Mouse (Mus musculus) MEL (cell line): Measurements from ENCODE around the gene Vax1. TPM values are rescaled to one million over a fixed set of nuclear protein-coding genes. Genes with fewer than 3 reads are reported as not detected.

Experiments used
- DNase-seq: peaks from one replicate; pipeline ENCODE4 v3.0.0; 2011; ENCODE audit warnings: low read depth, low spot score
- H3K27ac ChIP-seq: 2 replicates; pipeline ENCODE4 v1.5.1; 2012; ENCODE audit warnings: low read depth, mild to moderate bottlenecking, control low read depth, low read length, moderate library complexity; ENCODE audit not compliant: control insufficient read depth
- H3K27me3 ChIP-seq, 2 experiments: fragments of 150-350 bp in 1 of 2; sonication (generic) in 1 of 2; 2 replicates each; pipeline ENCODE4 v1.6.1; 2012; ENCODE audit warnings: low read length in 2 of 2, mild to moderate bottlenecking in 2 of 2, improper control_type of control experiment in 1 of 2, moderate library complexity in 1 of 2; ENCODE audit not compliant: insufficient read depth in 2 of 2, control insufficient read depth in 1 of 2
- H3K36me3 ChIP-seq, 2 experiments: 2 replicates each; pipeline ENCODE4 v1.6.1; 2012 to 2014; ENCODE audit warnings: low read length in 2 of 2, improper control_type of control experiment in 1 of 2, inconsistent platforms in 1 of 2, mild to moderate bottlenecking in 1 of 2; ENCODE audit not compliant: insufficient read depth in 2 of 2, control insufficient read depth in 1 of 2
- H3K4me1 ChIP-seq, 2 experiments: fragments of 150-350 bp in 1 of 2; sonication (generic) in 1 of 2; 2 replicates each; pipeline ENCODE4 v1.6.1; 2012; ENCODE audit warnings: low read length in 2 of 2, improper control_type of control experiment in 1 of 2, mild to moderate bottlenecking in 1 of 2; ENCODE audit not compliant: insufficient read depth in 2 of 2, control insufficient read depth in 1 of 2
- H3K4me3 ChIP-seq, 2 experiments: fragments of 150-350 bp in 1 of 2; sonication (generic) in 1 of 2; 2 replicates each; pipeline ENCODE4 v1.5.1; 2012; ENCODE audit warnings: low read depth in 2 of 2, low read length in 2 of 2, mild to moderate bottlenecking in 2 of 2, moderate library complexity in 2 of 2, control low read depth in 1 of 2, improper control_type of control experiment in 1 of 2; ENCODE audit not compliant: control insufficient read depth in 1 of 2, insufficient read depth in 1 of 2
- H3K79me2 ChIP-seq: 2 replicates; pipeline ENCODE4 v1.6.1; 2012; ENCODE audit warnings: mild to moderate bottlenecking, low read length, moderate library complexity; ENCODE audit not compliant: control insufficient read depth, poor library complexity, insufficient read depth
- H3K9ac ChIP-seq: 2 replicates; pipeline ENCODE4 v1.6.1; 2012; ENCODE audit warnings: low read depth, mild to moderate bottlenecking, control low read depth, low read length, moderate library complexity; ENCODE audit not compliant: control insufficient read depth, poor library complexity, severe bottlenecking
- H3K9me3 ChIP-seq: fragments of 150-350 bp; sonication (generic); replicated peaks from 2 replicates; pipeline ENCODE4 v1.6.1; 2012; ENCODE audit warnings: mild to moderate bottlenecking, low read length, improper control_type of control experiment, moderate library complexity; ENCODE audit not compliant: insufficient read depth
- CHD1 ChIP-seq: IDR thresholded peaks from 2 replicates; pipeline ENCODE4 v1.6.1; 2012; ENCODE audit warnings: low read depth, mild to moderate bottlenecking, inconsistent platforms, low read length, improper control_type of control experiment
- ELF1 ChIP-seq: IDR thresholded peaks from 2 replicates; pipeline ENCODE4 v1.6.1; 2014; ENCODE audit warnings: low read depth, mild to moderate bottlenecking, inconsistent platforms, low read length, improper control_type of control experiment, moderate library complexity
- MAFK ChIP-seq: IDR thresholded peaks from 2 replicates; pipeline ENCODE4 v1.6.1; 2011; ENCODE audit warnings: low read depth, mild to moderate bottlenecking, low read length, improper control_type of control experiment, borderline replicate concordance
- MAZ ChIP-seq: IDR thresholded peaks from 2 replicates; pipeline ENCODE4 v1.6.1; 2012; ENCODE audit warnings: low read depth, mild to moderate bottlenecking, inconsistent platforms, low read length, improper control_type of control experiment
- MYC ChIP-seq: IDR thresholded peaks from 2 replicates; pipeline ENCODE4 v1.6.1; 2011; ENCODE audit warnings: low read depth, mild to moderate bottlenecking, low read length, improper control_type of control experiment, moderate library complexity
- NELFE ChIP-seq: IDR thresholded peaks from 2 replicates; pipeline ENCODE4 v1.6.1; 2011; ENCODE audit warnings: low read depth, low read length, improper control_type of control experiment
- POLR2A ChIP-seq, 2 experiments: IDR thresholded peaks; 2 replicates each; pipeline ENCODE4 v1.6.1; 2011 to 2012; ENCODE audit warnings: low read length in 2 of 2, mild to moderate bottlenecking in 2 of 2, control low read depth in 1 of 2, improper control_type of control experiment in 1 of 2, low read depth in 1 of 2, moderate library complexity in 1 of 2; ENCODE audit not compliant: control insufficient read depth in 1 of 2, insufficient read depth in 1 of 2, poor library complexity in 1 of 2
- POLR2AphosphoS5 ChIP-seq: IDR thresholded peaks from 2 replicates; pipeline ENCODE4 v1.6.1; 2012; ENCODE audit warnings: low read depth, borderline replicate concordance, mild to moderate bottlenecking, inconsistent platforms, low read length, moderate library complexity, mixed read lengths
- RAD21 ChIP-seq: IDR thresholded peaks from 2 replicates; pipeline ENCODE4 v1.6.1; 2011; ENCODE audit warnings: mild to moderate bottlenecking, low read depth, low read length, improper control_type of control experiment
- SMC3 ChIP-seq: IDR thresholded peaks from 2 replicates; pipeline ENCODE4 v1.6.1; 2011; ENCODE audit warnings: low read depth, low read length, improper control_type of control experiment
- TAL1 ChIP-seq: IDR thresholded peaks from 2 replicates; pipeline ENCODE4 v1.6.1; 2012; ENCODE audit warnings: mild to moderate bottlenecking, inconsistent platforms, low read length, moderate library complexity, mixed read lengths
- TCF12 ChIP-seq: IDR thresholded peaks from 2 replicates; pipeline ENCODE4 v1.6.1; 2014; ENCODE audit warnings: low read depth, mild to moderate bottlenecking, inconsistent platforms, low read length, improper control_type of control experiment, moderate library complexity
- ZMIZ1 ChIP-seq: IDR thresholded peaks from 2 replicates; pipeline ENCODE4 v1.6.1; 2012; ENCODE audit warnings: low read depth, mild to moderate bottlenecking, inconsistent platforms, low read length, improper control_type of control experiment, moderate library complexity
- ZNF384 ChIP-seq: IDR thresholded peaks from 2 replicates; pipeline ENCODE4 v1.6.1; 2012; ENCODE audit warnings: low read depth, mild to moderate bottlenecking, inconsistent platforms, low read length, improper control_type of control experiment
- polyA plus RNA-seq, 2 experiments: library from polyadenylated mRNA; stranded (reverse) in 1 of 2; unstranded in 1 of 2; fragments of >175 nt in 1 of 2; fragments of >200 nt in 1 of 2; gene quantifications; 2 replicates each; pipeline versions ENCODE4 v1.2.1 to v1.2.4; 2012; ENCODE audit warnings: low replicate concordance in 2 of 2, low read depth in 1 of 2; ENCODE audit not compliant: insufficient read length in 2 of 2, insufficient read depth in 1 of 2, missing spikeins in 1 of 2
- total RNA-seq: library from RNA; depleted of rRNA; stranded (reverse); fragments of 300-350 nt; gene quantifications from 2 replicates; pipeline ENCODE4 v1.2.3, GENCODE M21; 2012; rRNA removed

Vax1 gene
- total and polyA plus RNA-seq, 3 experiments, result not detected

DNA sequence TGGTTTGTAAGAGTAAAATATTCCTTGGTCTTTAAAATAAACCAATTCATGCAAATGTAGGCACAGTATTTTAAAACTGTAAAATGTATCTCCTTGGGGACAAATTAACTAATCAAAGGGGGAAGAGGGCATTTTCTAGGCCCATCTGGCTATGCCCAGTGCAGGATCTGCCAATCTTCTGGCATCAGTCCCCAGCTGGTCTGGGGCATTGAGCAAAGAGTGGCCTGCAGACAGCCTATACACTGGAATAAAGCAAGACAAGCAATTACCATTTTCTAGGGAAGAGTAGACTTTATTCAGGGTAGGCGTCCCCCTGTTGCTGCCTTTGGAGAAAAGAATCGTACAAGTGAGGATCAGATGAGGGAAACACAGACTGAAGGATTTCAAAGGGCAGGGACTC is 40.2 kb downstream of the Vax1 start:
- H3K4me1 ChIP-seq, result no peaks in the 10 kb centered on the region
- H3K79me2 ChIP-seq, result no peaks in the 10 kb centered on the region
- H3K9ac ChIP-seq, result no peak overlapping the region
- H3K9me3 ChIP-seq, result no peaks in the 10 kb centered on the region
- H3K27me3 ChIP-seq, result peaks cover 0 to 2% of the 10 kb centered on the region in 2 experiments; a peak in 2 of 4 replicates
- DNase-seq, result no peak
- no peak for TF ChIP-seq RAD21
- TF ChIP-seq ZMIZ1, result no peak
- TF ChIP-seq, all 39 proteins: peak for 0
- no peaks in the 10 kb centered on the region for H3K36me3 ChIP-seq
- no peak overlapping the region for H3K4me3 ChIP-seq
- no peak overlapping the region for H3K27ac ChIP-seq

DNA sequence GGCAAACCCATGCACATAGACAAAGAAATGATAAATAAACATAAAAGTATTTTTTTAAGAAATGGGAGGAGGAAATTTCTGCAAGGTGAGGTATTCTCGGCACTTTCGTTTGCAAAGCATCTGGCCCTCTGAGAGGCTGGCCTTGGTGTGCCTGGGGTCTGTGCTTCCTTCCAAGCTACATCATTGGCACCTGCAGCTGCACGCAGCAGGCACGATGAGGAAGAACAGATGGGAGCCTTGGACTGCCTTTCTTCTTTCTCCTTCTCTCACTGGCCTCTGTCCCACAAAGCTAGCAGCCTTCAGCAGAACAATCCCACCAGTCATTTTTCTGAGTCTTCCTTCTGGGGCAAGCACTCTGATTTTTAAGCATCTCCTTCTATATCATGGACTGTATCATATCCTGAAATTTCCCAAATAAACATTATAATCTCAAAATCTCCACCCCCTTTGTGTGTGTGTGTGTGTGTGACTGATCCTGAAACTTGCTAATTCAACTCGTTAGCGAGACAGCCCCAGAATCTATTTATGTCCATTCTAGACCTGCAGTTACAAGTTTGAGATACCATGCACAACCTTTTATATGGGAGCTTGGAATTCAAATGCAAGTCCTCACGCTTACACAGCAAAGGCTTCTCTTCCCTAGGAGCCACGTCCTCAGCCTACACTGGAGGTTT is 41.2 kb downstream of the Vax1 start:
- H3K79me2 ChIP-seq, result no peaks in the 10 kb centered on the region
- no peaks in the 10 kb centered on the region for H3K4me1 ChIP-seq
- no peak overlapping the region for H3K27ac ChIP-seq
- H3K4me3 ChIP-seq, result no peak overlapping the region
- DNase-seq, result no peak
- H3K36me3 ChIP-seq, result no peaks in the 10 kb centered on the region
- no peak overlapping the region for H3K9ac ChIP-seq
- H3K27me3 ChIP-seq, result peaks cover 0 to 2% of the 10 kb centered on the region in 2 experiments; a peak in 2 of 4 replicates
- no peaks in the 10 kb centered on the region for H3K9me3 ChIP-seq
- TF ChIP-seq TAL1 (no peak), ZNF384 (no peak), TCF12 (no peak), CHD1 (no peak), NELFE (no peak), RAD21 (no peak), MAFK (no peak), SMC3 (no peak), MYC (no peak), MAZ (no peak), POLR2A (IDR thresholded peaks at IDR 0.05; ENCODE audit: control insufficient read depth in 1 of 2, insufficient read depth in 1 of 2, low read depth in 1 of 2, low read length in 2 of 2, poor library complexity in 1 of 2) (no peak), ELF1 (no peak)

DNA sequence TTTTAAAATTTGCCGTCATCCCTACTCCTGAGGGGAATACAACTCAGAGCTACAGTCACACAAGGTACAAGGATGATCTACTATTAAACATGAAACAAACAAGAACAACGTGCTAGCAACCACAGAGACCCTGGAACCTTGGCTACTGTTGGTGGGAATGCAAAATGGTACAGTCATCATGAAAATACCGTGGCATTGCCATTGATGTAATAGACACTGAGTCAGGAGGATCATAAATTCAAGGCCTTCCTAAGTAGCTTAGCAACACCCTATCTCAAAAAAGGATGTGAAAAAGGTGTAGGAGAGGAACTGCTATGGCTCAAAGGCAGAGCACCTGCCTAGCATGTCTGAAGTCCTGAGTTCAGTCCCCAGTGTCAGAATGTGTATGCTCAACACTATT is 42.4 kb downstream of the Vax1 start:
- no peak overlapping the region for H3K4me3 ChIP-seq
- TF ChIP-seq POLR2AphosphoS5, result no peak
- TF ChIP-seq, all 39 proteins: peak for 0
- Histone ChIP-seq H3K27me3 (peaks cover 0 to 2% of the 10 kb centered on the region in 2 experiments; a peak in 2 of 4 replicates), H3K4me1 (no peaks in the 10 kb centered on the region), H3K9me3 (no peaks in the 10 kb centered on the region), H3K36me3 (no peaks in the 10 kb centered on the region), H3K79me2 (no peaks in the 10 kb centered on the region), H3K27ac (no peak overlapping the region), H3K9ac (no peak overlapping the region)
- no peak for DNase-seq

Other genes with a start within 250 kb of the Vax1 start
- not detected in 2 replicates for gene Eno4, start 226.6 kb downstream of the Vax1 start, total RNA-seq
- not detected for gene Eno4, start 226.6 kb downstream of the Vax1 start, polyA plus RNA-seq
- not detected in 2 replicates for gene Hspa12a, start 226.4 kb downstream of the Vax1 start, total RNA-seq
- not detected for gene Hspa12a, start 226.4 kb downstream of the Vax1 start, polyA plus RNA-seq
- 0.10 TPM in 1 of 2 replicates, not detected in the other for gene Shtn1, start 94.0 kb downstream of the Vax1 start, total RNA-seq
- gene Shtn1, start 94.0 kb downstream of the Vax1 start, polyA plus RNA-seq, result under 1 TPM in 1 of 2 experiments, not detected in 1; 0.17 TPM
- gene Kcnk18, start 49.2 kb upstream of the Vax1 start, total RNA-seq, result not detected in 2 replicates
- gene Kcnk18, start 49.2 kb upstream of the Vax1 start, polyA plus RNA-seq, result not detected
- 1.0 and 1.5 TPM in 2 replicates for gene Slc18a2, start 90.8 kb upstream of the Vax1 start, total RNA-seq
- 1 to 10 TPM in 1 of 2 experiments, not detected in 1; 4.2 TPM for gene Slc18a2, start 90.8 kb upstream of the Vax1 start, polyA plus RNA-seq
- gene Rps12-ps3, start 152.2 kb upstream of the Vax1 start, total RNA-seq, result 348 and 662 TPM in 2 replicates
- 1,000 to 10,000 TPM in 1 of 2 experiments, not detected in 1; 4,283 TPM for gene Rps12-ps3, start 152.2 kb upstream of the Vax1 start, polyA plus RNA-seq
- 49.8 and 52.1 TPM in 2 replicates for gene Pdzd8, start 175.7 kb upstream of the Vax1 start, total RNA-seq
- 100 to 1,000 TPM in 1 of 2 experiments, 10 to 100 TPM in 1; 46.4 to 137 TPM for gene Pdzd8, start 175.7 kb upstream of the Vax1 start, polyA plus RNA-seq